Mouse (Mus musculus) ES-CJ7 (cell line): ENCODE results near the gene Cnot2.

Source experiments
- DNase-seq: peaks from one replicate; pipeline ENCODE4 v3.0.0; 2011; ENCODE audit warnings: low read depth, low spot score

Gene Cnot2

DNA sequence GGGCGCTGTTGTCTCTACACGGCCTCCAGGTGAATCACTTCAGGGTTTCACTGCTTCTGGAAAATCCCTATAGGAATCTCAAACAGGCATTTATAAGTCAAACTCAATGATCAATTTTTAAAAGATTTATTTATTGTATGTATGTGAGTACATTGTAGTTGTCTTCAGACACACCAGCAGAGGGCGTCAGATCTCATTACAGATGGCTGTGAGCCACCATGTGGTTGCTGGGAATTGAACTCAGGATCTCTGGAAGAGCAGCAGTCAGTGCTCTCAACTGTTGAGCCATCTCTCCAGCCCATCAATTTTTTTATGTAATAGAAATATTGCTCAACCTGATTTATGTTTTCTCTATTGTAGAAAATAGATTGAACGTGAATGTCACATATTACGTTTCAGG is 100.3 kb downstream of the Cnot2 start:
- DNase-seq = no peak

DNA sequence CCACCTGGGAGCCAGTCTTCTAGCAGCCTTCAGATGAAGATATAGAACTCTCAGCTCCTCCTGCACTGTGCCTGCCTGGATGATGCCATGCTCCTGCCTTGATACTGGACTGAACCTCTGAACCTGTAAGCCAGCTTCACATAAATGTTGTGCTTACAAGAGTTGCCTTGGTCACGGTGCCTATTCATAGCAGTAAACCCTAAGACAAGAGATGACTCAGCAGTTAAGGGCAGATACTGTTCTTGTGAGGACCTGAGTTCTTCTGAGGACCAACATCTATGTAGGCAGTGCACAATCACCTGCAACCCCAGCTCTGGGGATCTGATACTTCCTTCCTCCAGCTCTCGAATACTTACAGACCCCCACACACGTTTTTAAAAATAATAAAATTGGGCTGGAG is 104.8 kb downstream of the Cnot2 start:
- no peak for DNase-seq

- DNase-seq = no peak
These were observed 105.6 kb downstream of the Cnot2 start for GRCm38 (mm10) chr10:116475725-116476124.

- peak; percentile 42 for DNase-seq
These were observed 107.4 kb downstream of the Cnot2 start, which contains the start of gene Kcnmb4 for GRCm38 (mm10) chr10:116473759-116474549. Gene Kcnmb4 (minus strand): TSS chr10:116473878.

GRCm38 (mm10) chr10:116473071-116473758 is 108.1 kb downstream of the Cnot2 start:
- DNase-seq = peak; percentile 55

DNA sequence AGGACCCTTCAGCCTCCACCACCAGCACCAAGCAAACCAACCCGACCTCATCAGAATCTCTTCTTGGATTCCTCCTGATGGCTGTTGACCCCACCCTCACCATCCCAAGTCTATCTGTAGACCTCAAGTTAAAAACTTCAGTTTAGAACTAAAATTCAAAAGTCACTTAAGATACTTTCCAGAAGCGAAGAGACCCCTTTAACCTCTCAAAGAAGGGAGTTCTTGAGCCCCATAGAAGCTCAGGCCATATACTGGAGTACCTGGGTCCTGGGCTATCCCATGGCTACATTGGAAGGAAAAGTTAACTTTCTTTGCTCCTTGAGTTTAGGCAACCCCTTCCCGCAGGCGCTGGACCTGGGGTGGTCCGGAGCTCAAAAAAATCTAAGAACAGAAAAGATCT is 108.7 kb downstream of the Cnot2 start:
- no peak for DNase-seq

DNA sequence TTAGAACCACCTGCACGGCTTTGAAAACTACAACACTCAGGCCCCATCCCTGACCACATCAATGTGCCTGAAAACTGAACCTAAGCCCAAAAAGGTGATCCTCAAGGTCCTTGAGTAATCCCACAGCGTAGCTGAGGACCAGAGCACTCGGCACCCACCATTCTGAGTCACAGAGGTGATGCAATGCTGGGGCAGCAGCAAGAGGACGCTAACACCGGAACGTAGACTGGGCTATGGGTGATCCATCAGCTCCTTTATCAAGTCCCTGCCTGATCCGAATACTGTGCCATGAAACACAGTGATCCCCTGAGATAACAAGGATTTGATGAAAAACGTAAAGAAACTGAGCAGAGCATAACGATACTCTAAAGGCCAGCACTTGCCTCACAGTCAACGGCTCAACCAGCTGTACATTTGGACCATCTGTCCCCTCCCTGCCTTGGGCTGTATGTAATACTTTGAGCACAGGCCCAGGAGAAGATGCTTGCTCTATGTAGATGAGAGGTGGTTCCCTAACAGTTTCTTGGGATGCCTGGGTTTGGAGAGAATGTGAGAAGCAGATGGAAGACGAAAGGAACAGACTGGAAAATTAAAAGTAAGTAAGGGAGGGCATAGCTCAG is 110.9 kb downstream of the Cnot2 start:
- DNase-seq = no peak

- DNase-seq = no peak
These were observed 113.2 kb downstream of the Cnot2 start for GRCm38 (mm10) chr10:116468094-116468493.

DNA sequence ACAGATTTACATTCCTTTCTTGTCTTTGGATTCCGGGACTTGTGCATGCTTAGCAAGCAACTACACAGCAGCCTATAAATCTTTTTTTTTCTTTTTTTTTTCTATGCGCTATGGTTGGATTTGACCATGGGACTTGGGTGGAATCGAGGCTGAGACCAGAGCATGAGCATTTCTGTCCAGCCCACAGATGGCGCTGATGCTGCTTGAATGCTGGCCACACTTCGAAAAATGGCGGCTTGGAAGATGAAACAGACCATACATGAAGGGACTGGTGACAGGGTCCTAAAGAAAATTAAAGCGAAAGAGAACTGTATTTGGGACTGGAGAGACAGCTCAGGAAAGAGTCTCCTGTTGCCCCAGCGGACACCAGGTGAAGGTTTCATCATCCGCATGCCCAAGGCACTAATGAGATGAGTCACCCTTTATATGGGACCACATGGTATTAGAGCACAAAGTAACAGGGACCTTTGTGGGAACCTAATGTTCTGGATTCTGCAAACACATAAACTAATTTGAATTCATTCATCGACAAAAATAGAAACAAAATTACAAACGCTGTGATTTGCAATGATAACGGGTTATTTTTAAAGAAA is 117.5 kb downstream of the Cnot2 start:
- peak; percentile 64 for DNase-seq

DNA sequence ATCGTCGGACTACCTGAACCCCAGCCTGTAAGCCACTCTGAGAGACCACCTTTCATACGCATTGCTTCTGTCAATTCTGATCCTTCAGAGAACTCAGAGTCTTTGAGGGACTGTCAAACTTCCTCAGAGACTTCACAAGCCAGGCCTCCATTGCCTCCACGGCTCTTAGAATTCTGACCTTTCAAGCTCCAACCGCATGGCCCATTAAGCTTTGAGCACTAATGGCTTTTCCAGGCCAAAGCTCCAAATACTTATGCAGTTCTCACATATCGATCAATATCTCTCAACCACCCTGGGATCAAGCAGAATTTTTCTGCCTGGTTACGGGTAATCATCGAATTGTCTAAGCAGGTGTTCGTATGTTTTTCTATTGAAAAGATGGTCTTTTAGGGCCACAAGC is 119.9 kb downstream of the Cnot2 start:
- DNase-seq = no peak

DNA sequence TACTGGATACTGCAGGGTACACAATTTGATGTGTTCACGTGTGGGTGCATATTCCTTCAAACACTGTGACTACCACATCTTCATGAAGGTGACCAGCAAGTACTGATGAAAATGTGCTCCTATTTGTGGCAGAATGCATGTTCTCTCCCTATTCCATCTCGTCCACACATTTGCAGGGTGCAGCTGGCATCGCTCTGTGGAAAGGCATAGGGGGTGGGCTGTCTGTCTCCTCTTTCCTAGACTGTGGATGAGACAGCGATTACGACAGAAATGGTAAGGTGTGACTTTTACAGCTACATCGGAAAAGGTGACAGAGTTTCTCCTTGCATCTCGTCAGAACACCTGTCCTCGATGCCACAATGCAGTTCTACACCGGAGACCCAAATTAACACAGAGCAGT is 122.5 kb downstream of the Cnot2 start:
- no peak for DNase-seq

- no peak for DNase-seq
These were observed 128.5 kb downstream of the Cnot2 start for GRCm38 (mm10) chr10:116452771-116453170.

- DNase-seq = no peak
These were observed 130.7 kb downstream of the Cnot2 start for GRCm38 (mm10) chr10:116450621-116451020.

DNA sequence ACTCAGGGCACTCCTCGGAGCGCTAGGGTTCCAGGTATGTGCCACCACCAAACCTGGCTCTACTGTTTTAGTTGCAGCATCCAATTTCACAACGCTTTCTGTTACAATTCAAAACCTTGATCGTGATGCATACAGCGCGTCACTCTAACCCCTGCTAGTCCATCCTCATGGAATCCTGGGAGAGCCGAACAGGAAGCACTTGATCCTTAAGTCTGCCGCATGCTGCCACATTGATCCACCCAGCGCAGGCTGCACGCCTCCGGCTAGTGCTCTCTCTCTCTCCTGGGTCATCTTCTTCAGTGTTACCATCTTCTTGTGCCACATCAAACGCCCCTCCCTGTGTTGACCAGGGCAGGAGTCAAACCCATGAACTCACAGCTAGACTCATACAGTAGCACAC is 133.1 kb downstream of the Cnot2 start:
- no peak for DNase-seq

GRCm38 (mm10) chr10:116447176-116447575 is 134.1 kb downstream of the Cnot2 start:
- no peak for DNase-seq

DNA sequence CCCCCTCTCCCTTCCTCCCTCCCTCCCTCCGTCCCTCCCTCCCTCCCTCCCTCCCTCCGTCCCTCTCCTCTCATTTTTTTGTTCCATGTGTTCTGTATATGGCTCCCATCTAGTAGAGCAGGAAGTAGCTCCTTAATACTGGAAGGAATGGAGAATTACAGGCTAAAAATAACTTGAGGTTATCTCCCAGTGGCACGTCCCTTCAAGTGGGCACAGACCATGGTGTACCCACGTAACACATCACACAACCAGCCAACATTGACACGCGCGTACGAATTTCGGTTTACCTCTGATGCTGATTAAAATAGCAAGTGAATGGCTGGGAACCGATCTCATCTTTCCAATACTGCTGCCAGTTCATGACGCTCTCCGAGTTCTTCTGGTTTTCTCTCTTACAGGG is 135.3 kb downstream of the Cnot2 start:
- DNase-seq = no peak

DNA sequence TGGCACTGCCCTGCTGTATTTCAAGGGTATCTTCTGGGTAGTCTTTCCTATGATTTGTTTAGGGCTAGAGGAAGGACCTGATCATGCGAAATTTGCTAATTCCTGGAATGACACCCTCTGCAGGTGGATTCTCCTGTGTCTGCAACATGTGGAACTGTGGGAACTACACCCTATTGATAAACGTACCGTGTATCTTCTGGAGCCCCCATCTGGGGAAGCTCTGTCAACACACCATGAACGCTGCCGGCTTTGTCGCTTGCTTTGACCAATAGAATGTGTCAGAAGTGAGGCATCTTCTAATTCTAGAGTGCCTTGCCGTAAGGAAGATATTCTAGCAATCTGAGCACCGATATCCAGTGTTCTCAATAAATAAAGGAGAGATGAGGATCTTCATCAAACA is 136.5 kb downstream of the Cnot2 start:
- DNase-seq = peak; percentile 66

DNA sequence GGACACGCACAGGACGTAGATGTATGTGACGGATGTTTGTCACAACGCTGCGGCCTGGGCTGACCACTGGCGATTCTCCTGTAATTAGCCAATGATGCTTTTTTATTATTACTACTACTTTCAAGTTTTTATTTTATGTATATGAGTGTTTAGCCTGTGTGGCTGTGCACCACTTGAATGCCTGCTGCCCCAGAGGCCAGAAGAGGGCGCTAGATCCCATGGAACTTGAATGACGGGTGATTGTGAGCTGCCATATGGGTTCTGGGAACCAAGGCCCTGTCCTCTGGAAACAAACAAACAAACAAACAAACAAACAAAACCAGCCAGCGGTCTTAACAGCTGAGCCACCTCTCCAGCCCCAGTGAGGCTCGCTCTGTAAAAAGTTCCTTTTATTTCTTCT is 136.9 kb downstream of the Cnot2 start:
- DNase-seq = peak; percentile 41

- no peak for DNase-seq
These were observed 140.4 kb downstream of the Cnot2 start for GRCm38 (mm10) chr10:116440946-116441345.

DNA sequence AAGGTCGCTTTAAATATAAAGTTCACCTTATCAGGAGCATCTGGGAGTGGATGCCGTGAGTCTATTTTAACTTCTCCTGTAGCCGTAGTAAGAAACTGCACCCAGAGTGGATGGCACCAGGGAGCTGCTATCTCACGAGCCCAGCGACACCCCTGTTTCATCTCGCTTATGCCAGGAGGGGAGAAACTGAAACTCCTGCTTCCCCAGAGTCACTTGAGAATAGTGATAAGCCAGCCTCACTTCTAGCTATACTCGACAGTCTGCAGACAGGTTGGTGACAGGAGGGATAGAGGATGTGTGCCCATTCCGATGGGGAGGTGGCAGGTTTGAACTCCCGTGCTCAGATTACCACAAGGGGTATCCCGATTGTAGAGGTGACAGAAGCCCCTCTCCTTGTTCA is 141.2 kb downstream of the Cnot2 start:
- DNase-seq = no peak

DNA sequence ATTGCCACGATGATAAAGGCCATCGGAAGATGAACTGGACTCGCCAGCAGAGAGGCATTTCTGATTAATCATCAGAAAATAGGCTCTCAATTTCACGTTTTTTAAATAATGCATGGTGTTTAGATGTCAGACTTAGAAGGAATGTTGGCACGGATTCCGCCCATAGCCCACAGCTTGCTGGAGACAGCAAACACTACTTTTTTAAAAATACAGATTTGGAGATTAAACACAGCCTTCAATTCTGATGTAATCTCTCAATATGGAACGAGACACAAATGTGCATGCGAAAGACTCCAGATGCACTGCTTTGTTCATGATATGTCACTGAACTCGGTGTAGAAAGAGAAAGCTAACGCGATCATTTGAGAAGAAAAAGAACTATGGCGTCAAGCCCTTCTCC is 145.9 kb downstream of the Cnot2 start:
- DNase-seq = no peak
